Mouse (Mus musculus): ENCODE results near the gene Fkbp2. TPM values are rescaled to one million over a fixed set of nuclear protein-coding genes. Genes with fewer than 3 reads are reported as not detected.
A peak's percentile ranks its signal among the peaks of the same experiment; 100 is the strongest.
"Not testable (repeated sequence)": the region's sequence is repeated elsewhere in the genome, so short reads cannot be mapped to it uniquely, and the experiment has no call there.

Fkbp2 gene
- polyA plus RNA-seq, 1 experiment from 2014 or later: 112 TPM

- Histone ChIP-seq H3K4me1 (peaks cover 30% of the 10 kb centered on the region), H3K27me3 (no peaks in the 10 kb centered on the region), H3K27ac (replicated peaks) (no peak overlapping the region), H3K4me3 (replicated peaks) (no peak overlapping the region), H3K4me2 (replicated peaks) (no peak overlapping the region), H3K9me3 (replicated peaks) (no peaks in the 10 kb centered on the region), H3K9ac (no peak overlapping the region), H3K36me3 (peaks cover 21% of the 10 kb centered on the region)
- ATAC-seq (ENCODE audit: insufficient number of reproducible peaks, low FRiP score, low TSS enrichment, low read depth): no peak
- WGBS: 93% methylated on average over 19 of the region's 19 CpGs
Measured at GRCm38 (mm10) chr19:6999360-7000063, 19.2 kb upstream of the Fkbp2 start.

DNA sequence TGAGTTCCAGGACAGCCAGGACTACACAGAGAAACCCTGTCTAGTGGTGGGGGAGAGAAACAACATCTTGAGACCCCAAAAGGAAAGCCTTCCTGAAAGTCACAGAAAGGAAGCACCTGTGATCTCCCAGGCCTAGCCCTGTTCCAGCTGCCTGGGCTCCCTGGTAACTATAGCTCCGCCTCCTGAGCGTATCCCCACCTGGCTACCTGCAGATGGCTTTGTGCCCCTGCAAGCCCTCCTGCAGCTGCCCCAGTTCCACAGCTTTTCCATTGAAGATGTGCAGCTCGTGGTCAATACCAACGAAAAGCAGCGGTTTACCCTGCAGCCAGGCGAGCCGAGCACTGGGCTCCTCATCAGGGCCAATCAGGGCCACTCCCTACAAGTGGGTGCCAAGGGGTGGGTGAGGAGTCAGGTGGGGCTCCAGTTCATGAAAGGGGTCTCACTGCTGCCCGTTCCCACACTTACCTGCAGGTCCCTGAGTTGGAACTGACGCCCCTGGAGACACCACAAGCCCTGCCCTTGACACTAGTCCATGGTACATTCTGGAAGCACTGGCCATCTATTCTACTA, 17.5 kb upstream of the Fkbp2 start:
- Histone ChIP-seq H3K4me1 (peaks cover 37% of the 10 kb centered on the region), H3K9me3 (replicated peaks) (no peaks in the 10 kb centered on the region), H3K9ac (no peak overlapping the region), H3K27me3 (no peaks in the 10 kb centered on the region), H3K27ac (replicated peaks) (no peak overlapping the region), H3K4me3 (replicated peaks) (no peak overlapping the region), H3K36me3 (peaks cover 21% of the 10 kb centered on the region), H3K4me2 (replicated peaks) (no peak overlapping the region)
- WGBS: 80% methylated on average over 9 of the region's 9 CpGs
- ATAC-seq (ENCODE audit: insufficient number of reproducible peaks, low FRiP score, low TSS enrichment, low read depth): no peak

GRCm38 (mm10) chr19:6996006-6996405, 15.7 kb upstream of the Fkbp2 start, which contains the start of the genes Nudt22 and Trpt1:
Gene Nudt22 (minus strand): TSS chr19:6996117.
Gene Trpt1 (plus strand): TSS chr19:6996131.
- H3K4me3 ChIP-seq (replicated peaks): peak within 1 kb of the TSS; percentile 53
- H3K9me3 ChIP-seq (replicated peaks): no peaks in the 10 kb centered on the region
- H3K4me1 ChIP-seq: peaks cover 47% of the 10 kb centered on the region
- H3K27me3 ChIP-seq: no peaks in the 10 kb centered on the region
- H3K4me2 ChIP-seq (replicated peaks): peak within 1 kb of the TSS; percentile 76
- peak within 1 kb of the TSS; percentile 59 for H3K9ac ChIP-seq
- H3K36me3 ChIP-seq: peaks cover 21% of the 10 kb centered on the region
- peak; percentile 74 for ATAC-seq (ENCODE audit: insufficient number of reproducible peaks, low FRiP score, low TSS enrichment, low read depth)
- H3K27ac ChIP-seq (replicated peaks): peak within 1 kb of the TSS; percentile 68
- WGBS: under 1% methylated on average over 24 of the region's 24 CpGs

- Histone ChIP-seq H3K4me3 (replicated peaks) (peak overlapping the region; percentile 53), H3K9ac (peak overlapping the region; percentile 59), H3K27ac (replicated peaks) (peak overlapping the region; percentile 34; the same call in 1 of the 2 replicates), H3K4me1 (peaks cover 52% of the 10 kb centered on the region), H3K9me3 (replicated peaks) (no peaks in the 10 kb centered on the region), H3K27me3 (no peaks in the 10 kb centered on the region), H3K36me3 (peaks cover 20% of the 10 kb centered on the region), H3K4me2 (replicated peaks) (peak overlapping the region; percentile 76)
- no peak for ATAC-seq (ENCODE audit: insufficient number of reproducible peaks, low FRiP score, low TSS enrichment, low read depth)
- 41% methylated on average over 21 of the region's 21 CpGs for WGBS
Measured at GRCm38 (mm10) chr19:6995255-6995991, 15.1 kb upstream of the Fkbp2 start.

GRCm38 (mm10) chr19:6994489-6994888, 14.2 kb upstream of the Fkbp2 start:
- no peaks in the 10 kb centered on the region for H3K9me3 ChIP-seq (replicated peaks)
- peaks cover 52% of the 10 kb centered on the region for H3K4me1 ChIP-seq
- peaks cover 12% of the 10 kb centered on the region for H3K36me3 ChIP-seq
- H3K9ac ChIP-seq: no peak overlapping the region
- 0 out of 2 replicates have a peak overlapping the region, but pooled peaks have one; percentile 76 for H3K4me2 ChIP-seq (replicated peaks)
- H3K27ac ChIP-seq (replicated peaks): no peak overlapping the region
- H3K4me3 ChIP-seq (replicated peaks): peak overlapping the region; percentile 53; the same call in 1 of the 2 replicates
- WGBS: 81% methylated on average over 8 of the region's 8 CpGs
- no peak for ATAC-seq (ENCODE audit: insufficient number of reproducible peaks, low FRiP score, low TSS enrichment, low read depth)
- no peaks in the 10 kb centered on the region for H3K27me3 ChIP-seq

- no peak for ATAC-seq (ENCODE audit: insufficient number of reproducible peaks, low FRiP score, low TSS enrichment, low read depth)
- Histone ChIP-seq H3K27ac (replicated peaks) (no peak overlapping the region), H3K36me3 (peaks cover 7% of the 10 kb centered on the region), H3K27me3 (no peaks in the 10 kb centered on the region), H3K4me3 (replicated peaks) (no peak overlapping the region), H3K9me3 (replicated peaks) (no peaks in the 10 kb centered on the region), H3K4me1 (peaks cover 52% of the 10 kb centered on the region), H3K9ac (no peak overlapping the region), H3K4me2 (replicated peaks) (no peak overlapping the region)
- WGBS: 90% methylated on average over 8 of the region's 8 CpGs
Measured at GRCm38 (mm10) chr19:6994002-6994401, 13.7 kb upstream of the Fkbp2 start.

- 57% methylated on average over 14 of the region's 14 CpGs for WGBS
- Histone ChIP-seq H3K36me3 (no peaks in the 10 kb centered on the region), H3K27ac (replicated peaks) (peak overlapping the region; percentile 48; the same call in 1 of the 2 replicates), H3K4me1 (peaks cover 55% of the 10 kb centered on the region), H3K27me3 (no peaks in the 10 kb centered on the region), H3K9ac (peak overlapping the region; percentile 39), H3K4me2 (replicated peaks) (peak overlapping the region; percentile 89), H3K9me3 (replicated peaks) (no peaks in the 10 kb centered on the region), H3K4me3 (replicated peaks) (peak overlapping the region; percentile 58)
- no peak for ATAC-seq (ENCODE audit: insufficient number of reproducible peaks, low FRiP score, low TSS enrichment, low read depth)
Measured at GRCm38 (mm10) chr19:6993011-6993770, 12.9 kb upstream of the Fkbp2 start.

- 2% methylated on average over 37 of the region's 37 CpGs for WGBS
- no peaks in the 10 kb centered on the region for H3K27me3 ChIP-seq
- H3K4me2 ChIP-seq (replicated peaks): peak within 1 kb of the TSS; percentile 89
- no peaks in the 10 kb centered on the region for H3K9me3 ChIP-seq (replicated peaks)
- peak; percentile 94 for ATAC-seq (ENCODE audit: insufficient number of reproducible peaks, low FRiP score, low TSS enrichment, low read depth)
- peak within 1 kb of the TSS; percentile 58 for H3K4me3 ChIP-seq (replicated peaks)
- H3K27ac ChIP-seq (replicated peaks): peak within 1 kb of the TSS; percentile 52
- H3K9ac ChIP-seq: peak within 1 kb of the TSS; percentile 44
- H3K4me1 ChIP-seq: peaks cover 53% of the 10 kb centered on the region
- no peaks in the 10 kb centered on the region for H3K36me3 ChIP-seq
Measured at GRCm38 (mm10) chr19:6992011-6992858, 11.9 kb upstream of the Fkbp2 start, which contains the start of gene Dnajc4. Gene Dnajc4 (minus strand): TSS chr19:6992572.

DNA sequence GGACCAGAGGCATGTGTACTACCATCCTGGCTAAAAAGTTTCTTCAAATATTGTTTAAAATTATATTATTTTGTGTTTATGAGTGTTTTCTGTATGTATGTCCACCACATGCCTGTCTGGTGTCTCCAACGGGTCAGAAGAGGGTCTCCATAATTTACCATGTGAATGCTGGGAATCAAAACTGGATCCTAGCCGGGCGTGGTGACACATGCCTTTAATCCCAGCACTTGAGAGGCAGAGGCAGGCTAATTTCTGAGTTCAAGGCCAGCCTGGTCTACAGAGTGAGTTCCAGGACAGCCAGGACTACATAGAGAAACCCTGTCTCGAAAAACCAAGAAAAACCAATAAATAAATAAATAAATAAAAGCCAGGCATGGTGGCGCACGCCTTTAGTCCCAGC, 10.9 kb upstream of the Fkbp2 start:
- H3K36me3 ChIP-seq; H3K4me2 ChIP-seq (replicated peaks); H3K27me3 ChIP-seq; H3K4me3 ChIP-seq (replicated peaks); H3K9ac ChIP-seq; H3K9me3 ChIP-seq (replicated peaks); H3K27ac ChIP-seq (replicated peaks); ATAC-seq (ENCODE audit: insufficient number of reproducible peaks, low FRiP score, low TSS enrichment, low read depth): not testable (repeated sequence)
- peaks cover 50% of the 10 kb centered on the region for H3K4me1 ChIP-seq
- WGBS: 87% methylated on average over 6 of the region's 6 CpGs

GRCm38 (mm10) chr19:6990712-6991111, 10.4 kb upstream of the Fkbp2 start:
- Histone ChIP-seq H3K36me3 (0 out of 2 replicates have a peak, but pooled peaks cover under 1% of the 10 kb centered on the region), H3K27me3 (no peaks in the 10 kb centered on the region), H3K9ac (no peak overlapping the region), H3K4me1 (peaks cover 54% of the 10 kb centered on the region), H3K4me3 (replicated peaks) (no peak overlapping the region), H3K27ac (replicated peaks) (no peak overlapping the region), H3K4me2 (replicated peaks) (no peak overlapping the region), H3K9me3 (replicated peaks) (no peaks in the 10 kb centered on the region)
- no peak for ATAC-seq (ENCODE audit: insufficient number of reproducible peaks, low FRiP score, low TSS enrichment, low read depth)
- 87% methylated on average over 6 of the region's 6 CpGs for WGBS

Measured in embryonic facial prominence, embryonic 15.5 days (tissue).